Mouse (Mus musculus): ENCODE data around the gene Hsd17b11. TPM values are rescaled to one million over a fixed set of nuclear protein-coding genes. Genes with fewer than 3 reads are reported as not detected.

The Hsd17b11 gene
- polyA plus RNA-seq, 1 experiment from 2014 or later: 2.6 TPM

DNA sequence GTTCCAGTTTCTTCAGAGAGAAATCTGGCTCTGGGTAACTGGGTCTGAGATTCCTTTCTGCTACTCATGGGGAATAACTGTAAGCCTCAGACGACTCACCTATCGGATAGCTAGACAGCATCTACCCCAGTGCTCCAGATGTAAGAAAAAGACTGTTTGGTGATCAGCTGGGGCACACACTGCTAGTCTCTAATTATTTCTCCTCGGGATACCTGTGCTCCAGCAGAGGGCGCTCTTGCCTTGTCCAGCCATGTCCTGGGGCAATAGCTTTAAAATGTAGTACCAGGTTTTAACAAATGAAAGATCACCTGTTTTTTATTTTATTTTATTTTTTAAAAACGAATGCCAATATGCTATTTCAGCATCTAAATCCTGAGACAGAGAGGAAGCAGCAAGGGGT is 22.0 kb downstream of the Hsd17b11 start:
- Histone ChIP-seq H3K27me3 (replicated peaks; ENCODE audit: low read depth, poor library complexity, severe bottlenecking) (peaks cover 4% of the 10 kb centered on the region; the same call in 1 of the 2 replicates), H3K9me3 (no peaks in the 10 kb centered on the region), H3K27ac (replicated peaks) (no peak overlapping the region), H3K4me1 (peaks cover 12% of the 10 kb centered on the region), H3K36me3 (replicated peaks) (no peaks in the 10 kb centered on the region), H3K4me3 (no peak overlapping the region)
- DNase-seq (ENCODE audit: low spot score): peak; percentile 82
- 7% methylated on average over 5 of the region's 5 CpGs for WGBS

DNA sequence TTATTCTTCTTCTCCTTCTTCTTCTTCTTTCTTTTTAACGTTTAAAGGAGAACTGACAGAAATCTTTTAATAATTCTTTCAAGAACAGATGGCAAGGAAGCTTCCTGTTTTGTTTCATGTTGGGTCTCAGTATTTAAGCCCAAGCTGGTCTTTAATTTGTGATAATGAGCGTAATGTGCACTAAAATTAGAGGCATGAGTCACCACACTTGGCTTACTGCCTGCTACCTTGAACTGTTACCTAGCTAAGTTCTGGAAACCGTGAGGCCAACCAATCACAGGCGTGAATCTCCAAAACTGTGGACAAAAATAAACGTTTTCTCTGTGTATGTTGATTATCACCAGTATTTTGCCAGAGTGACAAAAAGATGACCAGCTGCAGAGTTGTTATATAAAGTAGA is 23.0 kb downstream of the Hsd17b11 start:
- WGBS: 77% methylated on average over 5 of the region's 5 CpGs
- Histone ChIP-seq H3K27me3 (replicated peaks; ENCODE audit: low read depth, poor library complexity, severe bottlenecking) (peaks cover 2% of the 10 kb centered on the region; the same call in 1 of the 2 replicates), H3K4me1 (peaks cover 12% of the 10 kb centered on the region), H3K4me3 (no peak overlapping the region), H3K27ac (replicated peaks) (no peak overlapping the region), H3K36me3 (replicated peaks) (no peaks in the 10 kb centered on the region), H3K9me3 (no peaks in the 10 kb centered on the region)
- no peak for DNase-seq (ENCODE audit: low spot score)

GRCm38 (mm10) chr5:103995181-103995580 is 26.5 kb downstream of the Hsd17b11 start:
- Histone ChIP-seq H3K4me1 (no peaks in the 10 kb centered on the region), H3K27me3 (replicated peaks; ENCODE audit: low read depth, poor library complexity, severe bottlenecking) (no peaks in the 10 kb centered on the region), H3K36me3 (replicated peaks) (no peaks in the 10 kb centered on the region), H3K4me3 (no peak overlapping the region), H3K9me3 (no peaks in the 10 kb centered on the region), H3K27ac (replicated peaks) (no peak overlapping the region)
- no peak for DNase-seq (ENCODE audit: low spot score)
- 68% methylated on average over 3 of the region's 3 CpGs for WGBS

DNA sequence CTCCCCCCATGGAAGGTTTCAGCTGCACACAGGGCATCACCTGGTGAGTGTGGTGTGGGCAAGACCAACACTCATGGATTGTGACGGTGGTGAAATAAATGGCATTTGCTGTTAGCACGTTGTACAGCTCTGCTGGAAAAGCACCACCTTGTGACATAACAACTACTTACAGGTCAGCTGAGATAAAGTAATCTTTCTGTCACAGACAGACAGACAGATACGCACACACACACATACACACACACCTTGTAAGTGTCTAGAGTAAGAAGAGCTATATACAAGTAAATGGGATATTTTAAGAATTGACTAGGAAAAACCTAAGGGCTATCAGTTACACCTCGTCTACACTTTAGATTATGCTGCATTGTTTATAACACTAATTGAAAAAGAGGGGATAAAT is 27.1 kb downstream of the Hsd17b11 start:
- 84% methylated on average over 4 of the region's 4 CpGs for WGBS
- no peaks in the 10 kb centered on the region for H3K36me3 ChIP-seq (replicated peaks)
- H3K27ac ChIP-seq (replicated peaks): no peak overlapping the region
- H3K4me1 ChIP-seq: no peaks in the 10 kb centered on the region
- H3K9me3 ChIP-seq: no peaks in the 10 kb centered on the region
- no peak for DNase-seq (ENCODE audit: low spot score)
- H3K27me3 ChIP-seq (replicated peaks; ENCODE audit: low read depth, poor library complexity, severe bottlenecking): no peaks in the 10 kb centered on the region
- no peak overlapping the region for H3K4me3 ChIP-seq

GRCm38 (mm10) chr5:103993601-103994000 is 28.1 kb downstream of the Hsd17b11 start:
- Histone ChIP-seq H3K4me3 (no peak overlapping the region), H3K9me3 (no peaks in the 10 kb centered on the region), H3K4me1 (no peaks in the 10 kb centered on the region), H3K27me3 (replicated peaks; ENCODE audit: low read depth, poor library complexity, severe bottlenecking) (no peaks in the 10 kb centered on the region), H3K36me3 (replicated peaks) (0 out of 2 replicates have a peak, but pooled peaks cover 2% of the 10 kb centered on the region), H3K27ac (replicated peaks) (no peak overlapping the region)
- peak; percentile 10 for DNase-seq (ENCODE audit: low spot score)
- WGBS: 82% methylated on average over 1 of the region's 1 CpGs

DNA sequence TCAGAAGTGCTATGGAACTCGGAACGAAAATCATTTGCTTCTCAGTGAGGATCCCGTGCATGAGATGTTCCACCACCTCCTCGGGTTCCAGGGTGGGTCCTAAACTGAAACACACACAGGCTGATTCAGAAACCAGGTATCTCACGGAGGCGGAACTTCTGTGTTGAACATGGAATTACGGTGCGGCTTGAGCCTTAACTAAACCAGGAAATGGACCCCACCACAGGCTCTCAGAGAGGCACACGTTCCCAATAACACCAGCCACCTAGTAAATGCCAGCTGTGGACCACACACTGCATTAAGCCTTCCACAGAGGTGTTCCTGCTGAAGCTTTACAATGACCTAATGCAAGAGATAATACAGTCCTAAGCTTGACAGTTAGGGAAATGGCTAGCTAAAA is 28.9 kb downstream of the Hsd17b11 start:
- no peak for DNase-seq (ENCODE audit: low spot score)
- H3K27ac ChIP-seq (replicated peaks): no peak overlapping the region
- no peaks in the 10 kb centered on the region for H3K4me1 ChIP-seq
- H3K9me3 ChIP-seq: no peaks in the 10 kb centered on the region
- no peaks in the 10 kb centered on the region for H3K27me3 ChIP-seq (replicated peaks; ENCODE audit: low read depth, poor library complexity, severe bottlenecking)
- H3K4me3 ChIP-seq: no peak overlapping the region
- 90% methylated on average over 9 of the region's 9 CpGs for WGBS
- 0 out of 2 replicates have a peak, but pooled peaks cover 2% of the 10 kb centered on the region for H3K36me3 ChIP-seq (replicated peaks)

DNA sequence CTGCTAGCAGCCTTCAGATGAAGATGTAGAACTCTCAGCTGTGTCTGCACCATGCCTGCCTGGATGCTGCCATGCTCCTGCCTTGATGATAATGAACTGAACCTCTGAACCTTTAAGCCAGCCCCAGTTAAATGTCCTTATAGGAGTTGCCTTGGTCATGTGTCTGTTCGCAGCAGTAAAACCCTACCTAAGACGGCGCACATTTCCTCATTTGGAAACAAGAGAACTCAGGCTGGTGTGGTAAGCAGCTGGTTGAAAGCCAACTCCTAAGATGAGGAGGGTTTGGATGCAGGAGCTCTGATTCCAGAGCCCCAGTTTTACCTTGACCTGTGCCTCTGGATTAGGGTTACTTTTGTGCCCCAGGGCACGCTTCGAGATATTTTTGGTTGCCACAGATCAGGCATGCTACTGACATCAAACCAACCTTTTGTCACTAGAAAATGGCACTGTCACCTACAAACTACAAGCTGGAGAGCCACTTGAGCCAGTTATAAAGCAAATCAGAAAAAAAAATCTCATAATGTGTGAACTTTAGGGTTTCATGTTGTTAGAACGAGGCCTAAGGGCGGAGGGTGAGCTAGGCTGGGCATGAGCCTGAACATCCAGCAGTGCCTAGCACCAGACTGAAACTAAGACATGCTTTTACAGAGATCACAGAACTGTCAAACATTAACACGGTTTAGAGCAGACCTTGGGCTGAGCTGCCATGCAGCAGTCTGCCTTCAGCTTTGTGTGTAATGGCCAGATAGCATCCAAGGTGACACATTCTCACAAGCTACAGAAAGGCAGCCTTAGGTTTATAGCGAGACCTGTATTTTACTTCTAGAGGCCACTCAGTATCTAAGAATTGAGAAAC is 40.8 kb downstream of the Hsd17b11 start:
- H3K4me1 ChIP-seq: no peaks in the 10 kb centered on the region
- H3K9me3 ChIP-seq: no peaks in the 10 kb centered on the region
- whole genome bisulfite sequencing: 90% methylated on average over 9 of the region's 9 CpGs
- H3K4me3 ChIP-seq: no peak overlapping the region
- no peak overlapping the region for H3K27ac ChIP-seq (replicated peaks)
- DNase-seq (ENCODE audit: low spot score): no peak
- no peaks in the 10 kb centered on the region for H3K27me3 ChIP-seq (replicated peaks; ENCODE audit: low read depth, poor library complexity, severe bottlenecking)
- H3K36me3 ChIP-seq (replicated peaks): no peaks in the 10 kb centered on the region

DNA sequence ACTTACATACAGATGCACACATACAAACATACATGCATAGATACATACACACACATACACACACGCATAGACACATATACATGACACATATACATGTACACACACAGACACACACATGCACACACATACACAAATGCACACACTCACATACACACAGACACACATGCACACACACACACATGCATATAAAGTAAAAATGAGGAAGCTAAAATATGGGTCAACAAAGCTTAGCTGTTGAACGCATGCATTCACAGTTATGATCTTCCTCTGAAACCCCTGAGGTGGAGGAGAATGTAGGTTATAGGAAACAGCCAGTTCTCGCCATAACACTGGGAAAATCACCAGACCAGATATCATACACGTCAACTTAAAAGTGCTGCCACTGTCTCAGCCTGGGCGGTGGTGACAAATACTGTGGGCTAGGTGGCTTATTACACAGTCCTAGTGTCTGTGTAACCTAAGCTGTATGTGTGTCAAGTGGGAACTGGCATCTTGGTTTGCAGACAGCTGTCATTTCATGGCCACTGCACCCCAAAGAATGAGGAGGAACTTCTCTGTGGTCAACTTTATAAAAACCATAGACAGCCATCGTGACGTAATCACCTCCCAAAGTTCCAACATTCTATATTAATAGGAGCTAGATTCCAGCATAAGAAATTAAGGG is 43.7 kb downstream of the Hsd17b11 start:
- no peak overlapping the region for H3K4me3 ChIP-seq
- H3K4me1 ChIP-seq: no peaks in the 10 kb centered on the region
- WGBS: 90% methylated on average over 7 of the region's 7 CpGs

DNA sequence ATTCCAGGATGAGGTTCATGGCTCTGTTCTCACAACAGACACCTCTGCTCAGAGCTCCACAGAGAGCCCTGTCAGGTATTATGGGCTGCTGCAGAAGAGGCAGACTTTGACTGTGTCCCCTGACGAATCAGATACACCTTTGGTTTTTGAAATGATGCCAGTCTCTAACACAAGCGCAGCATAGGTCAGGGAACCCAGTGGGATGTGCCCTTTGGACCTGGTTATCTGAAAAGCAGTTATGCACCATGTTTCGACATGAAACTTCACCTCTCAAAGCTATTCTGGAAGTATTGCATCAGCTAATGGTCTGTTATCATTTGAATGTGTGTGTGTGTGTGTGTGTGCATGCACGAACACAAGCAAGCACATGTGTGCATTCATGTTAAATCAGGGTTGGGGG is 44.4 kb downstream of the Hsd17b11 start, which contains the start of gene Hsd17b13:
Hsd17b13 (minus strand) TSS at position 114 of the 400 bp plus-strand sequence.
- Histone ChIP-seq H3K36me3 (replicated peaks) (no peaks in the 10 kb centered on the region), H3K27ac (replicated peaks) (no peak within 1 kb of the TSS), H3K4me3 (no peak within 1 kb of the TSS), H3K9me3 (no peaks in the 10 kb centered on the region), H3K27me3 (replicated peaks; ENCODE audit: low read depth, poor library complexity, severe bottlenecking) (no peaks in the 10 kb centered on the region), H3K4me1 (0 out of 2 replicates have a peak, but pooled peaks cover 2% of the 10 kb centered on the region)
- no peak for DNase-seq (ENCODE audit: low spot score)
- 86% methylated on average over 4 of the region's 4 CpGs for WGBS

More for the DNA sequence above, 43.7 kb downstream of the Hsd17b11 start:
- no peaks in the 10 kb centered on the region for H3K36me3 ChIP-seq (replicated peaks)
- H3K27ac ChIP-seq (replicated peaks): no peak overlapping the region
- DNase-seq (ENCODE audit: low spot score): no peak
- H3K27me3 ChIP-seq (replicated peaks; ENCODE audit: low read depth, poor library complexity, severe bottlenecking): no peaks in the 10 kb centered on the region
- H3K9me3 ChIP-seq: no peaks in the 10 kb centered on the region

DNA sequence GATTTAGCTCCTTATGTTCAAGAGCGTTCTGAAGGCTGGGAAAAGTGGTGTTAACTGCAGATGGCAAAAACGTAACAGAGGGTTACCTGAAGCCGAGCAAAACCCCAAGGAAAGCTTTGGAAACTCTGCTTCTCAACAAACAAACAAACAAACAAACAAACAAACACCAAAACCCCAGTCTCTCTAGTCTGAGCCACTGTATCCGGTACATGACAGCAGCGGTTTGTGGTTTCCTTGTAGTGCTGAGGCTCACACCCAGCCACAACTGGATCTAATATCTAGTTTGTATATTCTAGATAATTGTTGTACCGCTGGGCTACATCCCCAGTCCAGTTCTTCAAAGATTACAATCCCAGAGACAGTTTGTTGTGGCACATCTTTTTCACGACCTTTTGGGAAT is 46.0 kb downstream of the Hsd17b11 start:
- no peaks in the 10 kb centered on the region for H3K36me3 ChIP-seq (replicated peaks)
- DNase-seq (ENCODE audit: low spot score): no peak
- H3K4me3 ChIP-seq: no peak overlapping the region

DNA sequence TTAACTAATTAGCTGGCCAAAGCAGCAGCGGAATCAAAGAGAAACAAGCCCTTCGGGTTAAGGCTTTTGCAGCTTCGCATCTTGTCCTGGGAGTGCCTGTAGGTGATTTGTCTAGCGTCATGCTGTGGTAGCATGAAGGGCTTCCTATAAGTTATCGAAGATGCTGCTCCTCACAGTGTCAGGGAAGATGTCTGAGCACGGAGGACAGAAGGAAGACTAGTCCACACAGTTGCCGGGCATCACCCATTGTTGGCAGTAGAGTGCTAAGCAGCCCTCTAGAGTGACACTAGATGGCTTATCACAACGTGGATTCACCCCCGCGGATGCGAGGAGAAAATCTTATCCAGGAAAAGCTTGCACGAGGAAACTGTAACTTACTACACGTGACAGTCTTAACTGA is 48.9 kb downstream of the Hsd17b11 start:
- DNase-seq (ENCODE audit: low spot score): no peak
- Histone ChIP-seq H3K36me3 (replicated peaks) (no peaks in the 10 kb centered on the region), H3K4me3 (no peak overlapping the region), H3K27me3 (replicated peaks; ENCODE audit: low read depth, poor library complexity, severe bottlenecking) (no peaks in the 10 kb centered on the region), H3K4me1 (0 out of 2 replicates have a peak, but pooled peaks cover 2% of the 10 kb centered on the region), H3K9me3 (no peaks in the 10 kb centered on the region), H3K27ac (replicated peaks) (no peak overlapping the region)
- 80% methylated on average over 13 of the region's 13 CpGs for WGBS

More for the DNA sequence above, 46.0 kb downstream of the Hsd17b11 start:
- Histone ChIP-seq H3K4me1 (0 out of 2 replicates have a peak, but pooled peaks cover 2% of the 10 kb centered on the region), H3K27me3 (replicated peaks; ENCODE audit: low read depth, poor library complexity, severe bottlenecking) (no peaks in the 10 kb centered on the region), H3K9me3 (no peaks in the 10 kb centered on the region), H3K27ac (replicated peaks) (no peak overlapping the region)
- WGBS: 86% methylated on average over 7 of the region's 7 CpGs

DNA sequence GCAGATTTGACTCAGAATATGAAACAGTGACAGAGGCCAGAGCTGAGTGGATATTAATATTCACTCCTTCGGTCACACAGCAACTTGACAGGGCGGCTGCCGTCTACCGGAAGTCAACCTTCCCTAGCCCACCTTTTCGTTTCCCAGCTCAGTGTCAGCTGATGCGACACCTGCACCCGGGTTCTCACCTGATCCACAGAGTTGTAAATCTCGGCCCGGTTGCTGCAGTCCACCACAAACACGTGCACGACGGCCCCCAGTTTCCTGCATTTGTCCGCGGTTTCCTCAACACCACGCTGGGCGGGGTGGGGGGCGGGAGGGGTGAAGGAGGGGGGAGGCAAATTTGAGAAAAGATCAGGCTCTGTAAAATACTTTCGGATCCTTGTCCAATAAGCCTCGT is 49.3 kb downstream of the Hsd17b11 start:
- H3K36me3 ChIP-seq (replicated peaks): no peaks in the 10 kb centered on the region
- H3K27me3 ChIP-seq (replicated peaks; ENCODE audit: low read depth, poor library complexity, severe bottlenecking): no peaks in the 10 kb centered on the region
- no peak overlapping the region for H3K27ac ChIP-seq (replicated peaks)
- H3K4me3 ChIP-seq: no peak overlapping the region
- 0 out of 2 replicates have a peak, but pooled peaks cover 2% of the 10 kb centered on the region for H3K4me1 ChIP-seq
- no peak for DNase-seq (ENCODE audit: low spot score)
- WGBS: 64% methylated on average over 19 of the region's 19 CpGs
- no peaks in the 10 kb centered on the region for H3K9me3 ChIP-seq

Measured in embryonic facial prominence, embryonic 10.5 days (tissue).